Mouse (Mus musculus) forebrain, embryonic 16.5 days (tissue): Measurements from ENCODE around the gene Gpn3. TPM values are rescaled to one million over a fixed set of nuclear protein-coding genes. Genes with fewer than 3 reads are reported as not detected.

Experiments used
- ATAC-seq: fragments of 200-750 bp; cut with Nextera tagmentation; 2 replicates; pipeline ENCODE4 v1.8.0; 2017; ENCODE audit warnings: mild to moderate bottlenecking, moderate library complexity
- H3K27ac ChIP-seq: fragments of 300-500 bp; sonication (generic); 2 replicates; pipeline ENCODE4 v1.5.1; 2014; ENCODE audit warnings: low read length, control low read depth
- H3K27me3 ChIP-seq: fragments of 300-500 bp; sonication (generic); replicated peaks from 2 replicates; pipeline ENCODE4 v1.6.1; 2014; ENCODE audit warnings: low read length; ENCODE audit not compliant: control insufficient read depth, insufficient read depth
- H3K36me3 ChIP-seq: fragments of 300-500 bp; sonication (generic); 2 replicates; pipeline ENCODE4 v1.6.1; 2014; ENCODE audit not compliant: control insufficient read depth, insufficient read depth
- H3K4me1 ChIP-seq: fragments of 300-500 bp; sonication (generic); replicated peaks from 2 replicates; pipeline ENCODE4 v1.6.1; 2014; ENCODE audit warnings: low read length; ENCODE audit not compliant: control insufficient read depth, insufficient read depth
- H3K4me2 ChIP-seq: fragments of 300-500 bp; sonication (generic); 2 replicates; pipeline ENCODE4 v1.6.1; 2014; ENCODE audit warnings: mild to moderate bottlenecking, low read length, control low read depth
- H3K4me3 ChIP-seq: fragments of 300-500 bp; sonication (generic); replicated peaks from 2 replicates; pipeline ENCODE4 v1.5.1; 2014; ENCODE audit warnings: mild to moderate bottlenecking, low read length, control low read depth
- H3K9ac ChIP-seq: fragments of 300-500 bp; sonication (generic); replicated peaks from 2 replicates; pipeline ENCODE4 v1.6.1; 2014; ENCODE audit warnings: low read depth, low read length, control low read depth
- H3K9me3 ChIP-seq: fragments of 300-500 bp; sonication (generic); 2 replicates; pipeline ENCODE4 v1.6.1; 2016; ENCODE audit warnings: low read length; ENCODE audit not compliant: control insufficient read depth
- WGBS: fragments of 180-500 bp; shearing (Covaris S2); extraction: QIAGEN DNeasy Blood & Tissue Kit; methylation state at CpG from one replicate; pipeline ENCODE4 v1.1.7; 2014; 5-methylcytosine and 5-hydroxymethylcytosine counted together
- polyA plus RNA-seq: library from polyadenylated mRNA; unstranded; fragments of >200 nt; fragmentation: Nextera tagmentation; extraction: Ambion mirVana; gene quantifications from 2 replicates; pipeline ENCODE4 v1.2.1, GENCODE M21; 2015

Gene Gpn3
- polyA plus RNA-seq, 1 experiment from 2014 or later, result 50.0 TPM

DNA sequence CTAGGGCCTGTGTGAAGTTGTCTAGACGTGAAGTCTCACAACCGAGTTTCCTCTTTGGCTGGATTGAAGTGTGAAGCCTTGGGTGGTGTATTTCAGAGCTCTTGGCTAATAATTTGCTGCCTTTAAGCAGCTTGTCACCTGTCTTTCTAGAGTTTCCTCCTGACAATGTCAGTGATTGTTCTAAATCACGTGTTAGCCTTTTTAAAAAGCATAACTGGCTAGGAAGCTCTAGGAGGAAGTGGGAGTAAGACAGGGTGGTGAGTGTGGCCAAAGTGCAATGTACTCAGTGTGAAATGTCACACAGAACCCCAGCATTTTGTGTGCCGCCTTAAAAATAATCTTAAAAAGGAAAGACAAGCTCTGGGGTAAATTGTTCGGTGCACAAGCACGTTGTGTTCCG lies 27.9 kb upstream of the Gpn3 start:
- H3K9ac ChIP-seq, result no peak overlapping the region
- no peaks in the 10 kb centered on the region for H3K4me1 ChIP-seq
- H3K9me3 ChIP-seq, result no peaks in the 10 kb centered on the region
- H3K36me3 ChIP-seq, result no peaks in the 10 kb centered on the region
- no peak overlapping the region for H3K27ac ChIP-seq
- no peaks in the 10 kb centered on the region for H3K27me3 ChIP-seq
- no peak for ATAC-seq
- H3K4me2 ChIP-seq, result no peak overlapping the region
- WGBS, result 49% methylated on average over 7 of the region's 7 CpGs
- H3K4me3 ChIP-seq, result no peak overlapping the region

DNA sequence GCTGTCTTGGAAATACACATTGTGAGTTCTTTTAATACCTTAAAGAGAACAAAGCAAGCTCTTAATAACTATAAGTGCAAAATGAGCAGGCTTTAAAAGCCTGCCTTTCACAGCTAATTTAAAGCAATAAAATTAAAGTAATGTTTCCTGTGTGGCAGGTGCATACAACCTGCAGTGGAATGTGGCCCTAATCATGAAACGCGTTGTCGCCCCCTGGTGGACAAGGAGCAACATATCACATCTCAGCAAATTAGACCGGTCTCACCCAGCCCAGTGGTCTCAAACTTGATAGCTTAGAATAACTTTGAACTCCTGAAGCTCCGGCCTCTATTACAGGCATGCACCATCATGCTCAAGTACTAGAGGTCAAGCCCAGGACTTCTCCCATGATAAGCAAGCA lies 27.4 kb upstream of the Gpn3 start:
- no peak overlapping the region for H3K27ac ChIP-seq
- 8% methylated on average over 5 of the region's 5 CpGs for WGBS
- no peaks in the 10 kb centered on the region for H3K4me1 ChIP-seq
- H3K4me3 ChIP-seq, result no peak overlapping the region
- no peaks in the 10 kb centered on the region for H3K9me3 ChIP-seq
- no peak overlapping the region for H3K4me2 ChIP-seq
- H3K27me3 ChIP-seq, result no peaks in the 10 kb centered on the region
- no peak overlapping the region for H3K9ac ChIP-seq
- no peaks in the 10 kb centered on the region for H3K36me3 ChIP-seq
- ATAC-seq, result no peak

DNA sequence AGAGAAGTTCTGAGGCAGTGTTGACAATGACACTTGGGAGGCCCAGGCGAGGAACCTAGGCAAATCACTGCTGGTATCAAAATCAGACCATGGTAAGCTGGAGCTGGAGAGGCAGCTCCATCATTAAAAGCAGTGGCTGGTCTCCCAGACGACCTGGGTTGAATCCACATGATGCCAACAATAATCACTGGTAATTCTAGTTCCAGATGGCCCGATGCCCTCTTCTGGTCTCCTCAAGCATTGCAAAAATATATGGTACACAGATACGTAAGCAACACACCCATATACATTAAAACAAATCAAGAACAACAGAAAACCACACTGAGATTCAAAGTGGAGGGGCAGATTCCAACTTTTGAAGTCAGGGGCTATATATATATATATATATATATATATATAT lies 25.9 kb upstream of the Gpn3 start:
- Histone ChIP-seq H3K9ac (no peak overlapping the region), H3K27ac (no peak overlapping the region), H3K4me3 (no peak overlapping the region), H3K9me3 (no peaks in the 10 kb centered on the region), H3K4me2 (no peak overlapping the region), H3K4me1 (no peaks in the 10 kb centered on the region), H3K27me3 (no peaks in the 10 kb centered on the region), H3K36me3 (no peaks in the 10 kb centered on the region)
- no peak for ATAC-seq
- WGBS, result 70% methylated on average over 4 of the region's 4 CpGs

DNA sequence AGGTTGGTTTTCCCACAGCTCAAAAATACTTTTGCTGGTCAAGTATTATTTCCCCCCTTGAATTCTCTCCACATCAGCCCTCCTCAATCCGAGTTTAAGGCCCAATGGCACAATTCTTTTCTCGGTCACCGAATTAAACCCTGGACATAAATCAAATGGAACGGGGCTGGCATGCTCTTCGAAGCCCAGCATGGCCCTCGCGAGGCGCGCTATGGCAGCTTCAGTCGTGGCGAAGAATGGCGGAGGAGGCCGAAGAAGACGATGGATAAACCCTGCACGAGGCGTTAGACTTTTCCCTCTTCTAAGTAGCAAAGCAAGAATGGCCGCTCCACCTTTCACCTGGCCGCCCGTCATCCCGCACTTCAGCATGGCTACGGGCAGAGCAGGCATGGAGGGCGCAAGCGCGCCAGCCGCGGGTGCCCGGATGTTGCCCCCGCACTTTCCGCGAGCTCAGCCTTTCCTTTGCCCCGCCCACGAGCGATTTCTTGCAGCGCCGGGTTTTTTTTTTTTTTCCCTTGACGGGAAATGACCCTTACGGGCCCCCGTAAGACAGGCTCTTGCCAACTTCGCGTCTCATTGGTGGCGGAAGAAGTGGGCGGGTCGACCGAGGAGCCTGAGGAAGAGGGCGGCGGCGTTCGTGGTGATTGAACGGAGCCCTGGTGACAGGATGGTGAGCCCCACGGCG lies 17.7 kb upstream of the Gpn3 start, which contains the start of the genes Rad9b and Vps29:
TSS of gene Rad9b (minus strand) at position 427 of the 685 bp plus-strand sequence.
TSS of gene Vps29 (plus strand) at position 563 of the 685 bp plus-strand sequence.
- no peaks in the 10 kb centered on the region for H3K27me3 ChIP-seq
- peak within 1 kb of the TSS; percentile 86 for H3K4me2 ChIP-seq
- peak within 1 kb of the TSS; percentile 89 for H3K9ac ChIP-seq
- peak within 1 kb of the TSS; percentile 77 for H3K27ac ChIP-seq
- peak within 1 kb of the TSS; percentile 77 for H3K4me3 ChIP-seq
- WGBS, result 1% methylated on average over 49 of the region's 51 CpGs
- peak; percentile 94 for ATAC-seq
- no peaks in the 10 kb centered on the region for H3K9me3 ChIP-seq
- H3K4me1 ChIP-seq, result peaks cover 12% of the 10 kb centered on the region
- H3K36me3 ChIP-seq, result no peaks in the 10 kb centered on the region

DNA sequence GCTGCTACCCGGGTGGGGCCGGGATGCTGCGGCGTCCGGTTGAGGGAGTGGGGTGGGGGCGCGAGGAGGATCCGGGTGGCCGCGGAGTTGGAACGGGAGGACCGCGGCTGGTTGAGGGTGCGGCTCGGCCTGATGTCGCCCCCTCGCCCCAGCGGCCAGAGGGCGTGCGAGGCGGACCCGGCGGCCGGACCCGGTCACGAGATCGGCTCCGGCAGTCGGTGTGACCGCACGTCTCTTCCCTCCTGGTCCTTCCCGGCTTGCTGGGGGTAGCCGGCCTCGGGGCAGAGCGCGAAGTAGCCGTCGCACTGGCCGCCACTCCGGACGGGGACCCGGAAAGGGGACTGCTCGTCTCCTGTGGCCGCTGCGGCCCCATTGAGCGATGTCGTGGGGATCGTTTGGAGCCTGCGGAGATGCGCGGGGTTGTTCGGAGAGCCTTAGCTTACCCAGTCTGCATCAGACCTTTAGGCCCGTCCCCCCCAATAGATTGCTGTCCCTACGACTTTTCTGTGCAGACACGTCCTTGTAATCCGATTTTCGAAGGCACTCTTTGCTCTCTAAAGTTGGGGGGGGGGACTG lies 17.1 kb upstream of the Gpn3 start:
- peak overlapping the region; percentile 77 for H3K4me3 ChIP-seq
- no peaks in the 10 kb centered on the region for H3K27me3 ChIP-seq
- peak; percentile 56 for ATAC-seq
- under 1% methylated on average over 43 of the region's 57 CpGs for WGBS
- peaks cover 12% of the 10 kb centered on the region for H3K4me1 ChIP-seq
- H3K9ac ChIP-seq, result peak overlapping the region; percentile 89
- no peaks in the 10 kb centered on the region for H3K36me3 ChIP-seq
- H3K4me2 ChIP-seq, result peak overlapping the region; percentile 57
- H3K27ac ChIP-seq, result peak overlapping the region; percentile 43
- no peaks in the 10 kb centered on the region for H3K9me3 ChIP-seq

DNA sequence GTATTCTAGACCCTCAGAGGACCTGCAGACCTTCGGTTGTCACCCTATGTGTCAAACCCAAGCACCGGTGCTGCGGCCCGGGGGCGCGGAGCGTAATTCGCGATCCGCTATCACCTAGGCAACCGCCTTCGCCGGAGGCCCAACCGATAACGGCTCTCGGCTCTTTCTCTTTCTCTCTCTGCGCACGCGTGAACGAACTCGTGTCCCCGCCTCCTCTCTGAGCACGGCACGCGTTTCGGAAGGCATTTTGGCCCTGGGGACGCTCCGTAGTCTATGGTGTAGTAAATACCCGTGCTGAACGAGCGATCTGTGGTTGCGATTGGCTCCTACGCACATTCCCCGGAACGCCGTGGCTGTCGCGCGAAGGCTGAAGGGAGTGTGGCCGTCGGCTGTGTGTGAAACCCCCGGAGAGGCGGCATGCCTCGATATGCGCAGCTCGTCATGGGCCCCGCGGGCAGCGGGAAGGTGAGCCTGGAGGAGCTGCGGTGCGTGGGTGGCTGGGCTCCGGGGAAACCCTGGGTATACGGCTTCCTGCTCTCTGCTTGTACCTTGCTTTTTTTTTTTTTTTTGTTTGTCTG lies 605 bp downstream of the Gpn3 start, which contains the start of gene Fam216a:
TSS of gene Fam216a (minus strand) at position 173 of the 578 bp plus-strand sequence.
- Histone ChIP-seq H3K27me3 (no peaks in the 10 kb centered on the region), H3K4me2 (peak within 1 kb of the TSS; percentile 93), H3K27ac (peak within 1 kb of the TSS; percentile 95), H3K9me3 (no peaks in the 10 kb centered on the region), H3K4me3 (peak within 1 kb of the TSS; percentile 93), H3K9ac (peak within 1 kb of the TSS; percentile 89), H3K4me1 (peaks cover 23% of the 10 kb centered on the region), H3K36me3 (peaks cover 17% of the 10 kb centered on the region)
- WGBS, result under 1% methylated on average over 53 of the region's 53 CpGs
- peak; percentile 95 for ATAC-seq

DNA sequence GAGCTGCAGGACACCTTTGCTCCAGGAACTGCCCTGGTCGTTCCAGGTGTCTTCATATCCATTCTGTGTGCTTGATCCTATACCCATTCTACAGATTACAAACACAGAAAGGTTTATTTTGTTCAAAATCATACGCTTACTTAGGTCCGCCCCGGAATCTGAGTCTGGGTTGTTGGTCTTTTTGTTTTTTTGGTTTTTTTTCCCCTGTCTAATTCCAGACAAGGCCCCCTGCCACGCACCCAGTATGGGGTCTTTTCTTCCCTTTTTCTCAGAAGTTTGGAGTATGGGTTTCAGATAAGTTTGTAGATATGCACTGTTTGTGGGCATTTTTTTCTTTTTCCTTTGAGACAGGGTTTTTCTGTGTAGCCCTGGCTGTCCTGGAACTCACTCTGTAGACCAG lies 1.2 kb downstream of the Gpn3 start:
- ATAC-seq, result no peak
- H3K4me2 ChIP-seq, result peak overlapping the region; percentile 93
- H3K36me3 ChIP-seq, result peaks cover 12% of the 10 kb centered on the region
- H3K4me3 ChIP-seq, result peak overlapping the region; percentile 93
- H3K27me3 ChIP-seq, result no peaks in the 10 kb centered on the region
- H3K9ac ChIP-seq, result peak overlapping the region; percentile 86
- peak overlapping the region; percentile 89 for H3K27ac ChIP-seq
- 10% methylated on average over 5 of the region's 5 CpGs for WGBS
- no peaks in the 10 kb centered on the region for H3K9me3 ChIP-seq
- H3K4me1 ChIP-seq, result peaks cover 23% of the 10 kb centered on the region

DNA sequence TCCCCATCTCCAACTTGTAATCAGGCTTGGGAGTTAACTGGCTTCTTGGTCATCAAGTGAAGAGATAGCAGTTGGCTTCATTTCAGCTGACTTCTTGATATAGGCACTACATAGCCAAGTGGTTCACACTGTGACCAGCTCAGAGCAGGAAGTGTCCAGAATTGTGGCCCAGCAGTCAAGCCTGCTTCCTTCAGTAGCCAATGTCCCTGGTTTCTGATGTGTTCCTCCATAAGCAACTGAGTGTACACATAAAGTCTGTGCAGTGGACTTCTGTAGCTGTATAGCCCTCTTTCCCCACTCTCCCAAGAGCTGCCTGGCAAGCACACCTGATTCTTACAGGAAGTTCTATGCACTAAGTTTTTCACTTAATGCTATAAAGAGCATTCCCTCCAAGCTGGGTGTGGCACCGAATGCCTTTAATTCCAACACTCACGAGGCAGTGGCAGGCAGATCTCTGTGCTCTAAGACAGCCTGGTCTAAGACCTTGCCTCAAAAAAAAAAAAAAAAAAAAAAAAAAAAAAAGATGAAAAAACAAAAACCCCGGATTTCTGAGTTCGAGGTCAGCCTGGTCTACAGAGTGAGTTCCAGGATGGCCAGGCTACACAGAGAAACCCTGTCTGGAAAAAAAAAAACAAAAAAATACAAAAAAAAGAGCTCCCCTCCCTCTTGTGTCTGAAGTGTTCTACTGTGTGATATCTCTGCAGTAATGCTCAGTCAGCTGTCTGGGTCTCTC lies 5.6 kb downstream of the Gpn3 start:
- no peak for ATAC-seq
- H3K4me3 ChIP-seq, result no peak overlapping the region
- peaks cover 27% of the 10 kb centered on the region for H3K36me3 ChIP-seq
- H3K4me1 ChIP-seq, result peaks cover 13% of the 10 kb centered on the region
- H3K4me2 ChIP-seq, result no peak overlapping the region
- no peaks in the 10 kb centered on the region for H3K27me3 ChIP-seq
- no peak overlapping the region for H3K27ac ChIP-seq
- H3K9me3 ChIP-seq, result no peaks in the 10 kb centered on the region
- 95% methylated on average over 4 of the region's 4 CpGs for WGBS
- H3K9ac ChIP-seq, result no peak overlapping the region

DNA sequence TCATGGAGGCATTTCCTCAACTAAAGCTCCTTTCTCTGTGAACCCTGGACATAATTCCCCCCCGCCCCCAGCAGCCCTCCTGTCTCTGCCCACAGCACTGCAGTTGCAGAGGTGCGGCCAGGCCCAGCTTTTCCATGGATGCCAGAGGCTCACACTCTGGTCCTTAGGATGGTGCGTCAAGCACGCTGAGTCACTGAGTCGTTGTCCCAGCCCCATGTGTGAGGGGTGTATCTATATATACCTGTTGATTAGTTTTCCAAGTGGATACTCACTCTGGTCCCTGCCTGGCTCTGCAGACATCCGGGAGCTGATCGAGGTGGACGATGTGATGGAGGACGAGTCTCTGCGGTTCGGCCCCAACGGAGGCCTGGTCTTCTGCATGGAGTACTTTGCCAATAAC lies 6.5 kb downstream of the Gpn3 start:
- no peaks in the 10 kb centered on the region for H3K27me3 ChIP-seq
- no peak overlapping the region for H3K4me3 ChIP-seq
- H3K9ac ChIP-seq, result no peak overlapping the region
- H3K27ac ChIP-seq, result no peak overlapping the region
- H3K36me3 ChIP-seq, result peaks cover 29% of the 10 kb centered on the region
- no peaks in the 10 kb centered on the region for H3K9me3 ChIP-seq
- 95% methylated on average over 12 of the region's 12 CpGs for WGBS
- H3K4me1 ChIP-seq, result peaks cover 8% of the 10 kb centered on the region
- no peak overlapping the region for H3K4me2 ChIP-seq
- no peak for ATAC-seq
